Mouse (Mus musculus): Measurements from ENCODE around the gene Gm4792.

Gene Gm4792

GRCm38 (mm10) chr10:94298471-94298870, at the start of gene Gm4792:
Gene Gm4792, minus strand, starts transcription at chr10:94298703.
- no peak for DNase-seq

GRCm38 (mm10) chr10:94347959-94348358, 49.5 kb upstream of the Gm4792 start:
- DNase-seq: no peak

GRCm38 (mm10) chr10:94347296-94347695, 48.8 kb upstream of the Gm4792 start:
- no peak for DNase-seq

- DNase-seq: no peak
Measured at GRCm38 (mm10) chr10:94346596-94346995, 48.1 kb upstream of the Gm4792 start.

- DNase-seq: no peak
Measured at GRCm38 (mm10) chr10:94345509-94346252, 47.2 kb upstream of the Gm4792 start.

GRCm38 (mm10) chr10:94344631-94345417, 46.3 kb upstream of the Gm4792 start:
- DNase-seq: no peak

GRCm38 (mm10) chr10:94343581-94343980, 45.1 kb upstream of the Gm4792 start:
- no peak for DNase-seq

- no peak for DNase-seq
Measured at GRCm38 (mm10) chr10:94342256-94342655, 43.8 kb upstream of the Gm4792 start.

GRCm38 (mm10) chr10:94341501-94341900, 43.0 kb upstream of the Gm4792 start:
- no peak for DNase-seq

GRCm38 (mm10) chr10:94336071-94336470, 37.6 kb upstream of the Gm4792 start:
- no peak for DNase-seq

GRCm38 (mm10) chr10:94335047-94335446, 36.5 kb upstream of the Gm4792 start:
- no peak for DNase-seq

- DNase-seq: no peak
Measured at GRCm38 (mm10) chr10:94333328-94333727, 34.8 kb upstream of the Gm4792 start.

- DNase-seq: no peak
Measured at GRCm38 (mm10) chr10:94332358-94333137, 34.0 kb upstream of the Gm4792 start.

- peak; percentile 52 for DNase-seq
Measured at GRCm38 (mm10) chr10:94329962-94330361, 31.5 kb upstream of the Gm4792 start.

- DNase-seq: no peak
Measured at GRCm38 (mm10) chr10:94318574-94318973, 20.1 kb upstream of the Gm4792 start.

GRCm38 (mm10) chr10:94313146-94313545, 14.6 kb upstream of the Gm4792 start:
- peak; percentile 40 for DNase-seq

- DNase-seq: peak; percentile 34
Measured at GRCm38 (mm10) chr10:94312007-94312715, 13.7 kb upstream of the Gm4792 start.

- DNase-seq: no peak
Measured at GRCm38 (mm10) chr10:94311511-94312006, 13.1 kb upstream of the Gm4792 start, which contains the start of gene Tmcc3. Gene Tmcc3, plus strand, starts transcription at chr10:94311949.

- DNase-seq: no peak
Measured at GRCm38 (mm10) chr10:94310499-94311267, 12.2 kb upstream of the Gm4792 start.

- peak; percentile 74 for DNase-seq
Measured at GRCm38 (mm10) chr10:94305526-94305925, 7.0 kb upstream of the Gm4792 start.

- no peak for DNase-seq
Measured at GRCm38 (mm10) chr10:94304064-94304657, 5.7 kb upstream of the Gm4792 start.

Data from kidney, postnatal 10 days (tissue).